Mouse (Mus musculus): Measurements from ENCODE around the gene Arl5c. TPM values are rescaled to one million over a fixed set of nuclear protein-coding genes. Genes with fewer than 3 reads are reported as not detected.

The Arl5c gene
- total RNA-seq, 2 experiments from 2014 or later, result 1.4 to 1.7 TPM

DNA sequence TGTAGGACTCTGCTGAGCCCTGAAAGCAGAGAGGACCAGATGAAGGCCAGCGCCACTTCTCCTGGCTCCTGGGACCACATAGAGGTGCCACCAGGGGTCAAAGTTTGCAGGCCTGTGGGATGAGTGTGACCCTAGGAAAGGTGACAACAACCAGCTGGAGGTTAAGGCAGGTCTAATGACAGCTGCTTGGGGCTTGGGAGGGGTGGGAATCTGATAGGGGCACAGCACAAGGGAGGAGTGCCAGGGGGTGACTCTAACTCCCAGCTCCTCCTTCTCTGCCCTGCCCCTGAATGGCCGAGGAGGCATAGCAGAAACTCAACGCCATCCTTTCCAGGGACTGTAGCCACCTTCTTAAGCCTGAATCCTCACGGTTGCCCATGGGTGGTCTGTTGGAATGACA, 20.8 kb upstream of the Arl5c start:
- TF ChIP-seq CTCF (conservative IDR thresholded peaks at IDR 0.05), result no peak
- DNase-seq (ENCODE audit: low spot score in 2 of 2), result no peak
- Histone ChIP-seq H3K4me3 (no peak overlapping the region), H3K27ac (no peak overlapping the region)

DNA sequence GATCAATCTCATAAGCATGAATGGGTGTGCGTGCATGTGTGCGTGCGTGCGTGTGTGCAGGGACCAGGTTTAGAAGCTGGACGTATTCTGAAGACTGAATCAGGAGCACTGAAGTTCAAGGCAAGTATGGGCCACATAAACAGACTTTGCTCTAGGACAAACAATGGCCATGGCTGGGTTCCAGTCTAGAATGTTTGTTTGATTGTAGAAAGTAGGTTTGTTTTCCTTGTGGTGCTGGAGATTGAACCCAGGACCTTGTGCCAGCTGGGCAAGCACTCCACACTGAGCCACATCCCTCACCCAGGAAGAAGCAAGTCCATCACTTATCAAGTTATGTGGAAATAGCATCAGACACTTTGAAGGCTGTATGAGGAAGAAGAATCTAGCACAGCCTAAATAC, 20.2 kb upstream of the Arl5c start:
- no peak for TF ChIP-seq CTCF (conservative IDR thresholded peaks at IDR 0.05)
- Histone ChIP-seq H3K4me3 (no peak overlapping the region), H3K27ac (no peak overlapping the region)
- no peak for DNase-seq (ENCODE audit: low spot score in 2 of 2)

DNA sequence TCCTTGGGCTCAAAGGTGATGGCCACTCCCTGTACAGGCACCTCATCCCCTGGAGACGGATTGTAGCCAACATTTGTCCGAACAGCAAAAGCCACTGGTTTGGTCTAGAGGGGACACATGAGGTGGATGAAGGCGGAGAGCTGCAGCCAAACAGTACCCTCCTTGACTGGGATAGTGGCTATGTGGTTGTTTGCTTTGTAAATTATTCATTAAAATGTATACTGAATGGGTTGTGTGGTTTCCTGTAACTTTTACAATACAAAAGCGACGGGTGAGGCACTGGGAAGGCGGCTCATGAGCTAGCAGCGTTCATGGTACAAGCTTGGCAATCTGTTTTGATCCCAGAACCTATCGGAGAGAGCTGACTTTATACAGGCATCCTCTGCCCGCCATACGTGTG, 16.9 kb upstream of the Arl5c start:
- no peak overlapping the region for H3K4me3 ChIP-seq
- no peak for DNase-seq (ENCODE audit: low spot score in 2 of 2)
- no peak for TF ChIP-seq CTCF (conservative IDR thresholded peaks at IDR 0.05)
- peak overlapping the region; percentile 72; the same call in 1 of the 2 replicates for H3K27ac ChIP-seq

DNA sequence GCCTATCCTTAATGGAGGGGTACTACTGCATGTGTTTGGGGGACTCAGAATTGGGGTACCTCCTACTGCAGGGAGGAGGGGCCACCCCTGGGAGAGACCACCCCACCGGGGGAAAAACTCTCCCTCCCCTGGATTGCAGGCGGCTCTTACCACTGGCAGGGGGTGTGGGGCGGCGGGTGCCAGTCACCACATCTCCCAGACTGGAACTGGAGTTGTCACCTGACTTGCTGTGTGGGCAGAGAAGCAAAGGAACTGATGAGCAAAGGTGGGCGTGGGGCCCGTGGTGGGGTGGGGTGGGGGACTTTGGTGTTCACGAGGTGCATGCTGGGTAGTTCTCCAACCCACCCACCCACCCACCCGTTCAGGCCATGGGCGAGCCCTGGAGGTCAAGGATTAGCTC, 15.7 kb upstream of the Arl5c start:
- H3K27ac ChIP-seq, result peak overlapping the region; percentile 72; the same call in 1 of the 2 replicates
- H3K4me3 ChIP-seq, result no peak overlapping the region
- DNase-seq (ENCODE audit: low spot score in 2 of 2), result peak in 1 of 2 experiments; percentile 37
- no peak for TF ChIP-seq CTCF (conservative IDR thresholded peaks at IDR 0.05)

DNA sequence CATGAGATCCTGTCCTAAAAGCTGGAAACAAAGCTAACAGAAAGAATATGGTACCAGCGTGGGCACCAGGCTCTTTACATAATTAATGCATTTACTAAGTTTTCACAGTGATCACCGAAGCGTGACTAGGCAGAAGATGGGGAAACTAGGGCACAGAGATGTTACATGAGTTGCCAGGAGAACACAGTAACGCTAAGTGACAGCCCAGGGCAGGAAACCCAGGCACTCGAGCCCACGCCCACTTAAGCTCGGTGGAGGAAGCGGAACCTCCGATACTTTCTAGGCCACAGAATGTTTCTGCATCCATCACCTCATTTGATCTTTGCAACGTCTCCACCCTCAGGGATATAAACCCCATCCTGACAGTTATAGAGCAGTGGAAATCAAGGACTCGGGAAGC, 12.1 kb upstream of the Arl5c start:
- Histone ChIP-seq H3K27ac (no peak overlapping the region), H3K4me3 (no peak overlapping the region)
- DNase-seq (ENCODE audit: low spot score in 2 of 2), result no peak
- TF ChIP-seq CTCF (conservative IDR thresholded peaks at IDR 0.05), result no peak

DNA sequence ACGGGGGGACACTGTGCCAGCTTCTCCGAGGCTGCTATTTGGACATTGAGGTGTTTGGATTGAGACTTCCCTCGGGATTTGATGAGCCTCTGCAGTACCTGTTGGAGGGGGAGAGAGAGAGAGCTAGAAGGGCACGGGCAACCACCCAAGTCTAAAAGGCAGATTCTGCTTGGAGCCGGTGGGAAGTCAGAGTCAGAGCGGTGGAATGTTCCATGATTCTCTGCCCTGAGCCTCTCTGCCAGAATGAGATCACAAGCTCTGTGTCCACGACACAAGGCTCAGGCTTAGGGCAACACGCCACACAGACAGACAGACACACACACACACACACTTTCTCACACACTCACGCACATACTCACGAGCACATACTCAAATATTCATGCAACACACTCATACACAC, 9.7 kb upstream of the Arl5c start:
- peak overlapping the region; percentile 72; the same call in 1 of the 2 replicates for H3K27ac ChIP-seq
- no peak for TF ChIP-seq CTCF (conservative IDR thresholded peaks at IDR 0.05)
- H3K4me3 ChIP-seq, result no peak overlapping the region
- no peak for DNase-seq (ENCODE audit: low spot score in 2 of 2)

DNA sequence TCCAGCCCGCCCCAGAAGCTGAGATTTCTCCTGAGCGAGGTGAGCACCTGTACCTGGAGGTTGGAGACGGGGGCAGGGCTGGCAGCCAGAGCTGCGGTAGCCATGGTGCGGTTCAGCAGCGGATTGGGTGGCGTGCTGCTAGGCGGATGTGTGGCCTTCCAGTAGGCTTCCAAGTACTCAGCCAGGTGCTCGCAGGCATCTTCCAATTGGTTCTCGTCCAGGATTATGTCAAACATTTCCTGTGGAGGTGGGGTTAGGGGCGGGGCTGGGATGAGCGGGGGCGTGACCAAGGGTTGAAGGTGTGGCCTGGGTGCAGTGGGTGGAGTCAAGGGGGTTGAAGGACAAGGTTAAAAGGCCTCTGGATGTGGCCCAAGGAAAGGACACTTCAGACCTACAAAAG, 9.1 kb upstream of the Arl5c start:
- TF ChIP-seq CTCF (conservative IDR thresholded peaks at IDR 0.05), result no peak
- Histone ChIP-seq H3K4me3 (no peak overlapping the region), H3K27ac (peak overlapping the region; percentile 72; the same call in 1 of the 2 replicates)
- no peak for DNase-seq (ENCODE audit: low spot score in 2 of 2)

DNA sequence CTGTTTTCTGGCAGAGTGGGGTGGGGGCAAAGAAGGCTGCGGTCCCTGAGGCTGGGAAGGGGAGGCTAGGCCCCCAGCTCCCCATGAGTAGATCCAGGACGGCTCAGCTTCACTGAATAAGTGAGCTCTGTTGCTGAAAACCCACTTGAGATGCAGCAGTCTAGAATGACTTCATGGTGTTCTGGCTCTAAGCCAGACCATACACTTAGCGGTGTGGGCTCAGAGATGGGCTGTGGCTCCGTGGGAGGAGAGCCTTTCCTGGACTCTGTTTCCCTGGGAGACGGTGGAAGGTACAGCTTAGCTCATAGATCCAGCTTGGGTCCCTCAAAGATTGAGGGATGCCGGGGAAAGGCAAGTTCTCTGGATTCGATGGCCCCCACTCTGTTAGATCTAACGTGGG, 8.2 kb upstream of the Arl5c start:
- TF ChIP-seq CTCF (conservative IDR thresholded peaks at IDR 0.05), result no peak
- DNase-seq (ENCODE audit: low spot score in 2 of 2), result peak; percentile 28 to 68
- peak overlapping the region; percentile 72 for H3K27ac ChIP-seq
- no peak overlapping the region for H3K4me3 ChIP-seq

DNA sequence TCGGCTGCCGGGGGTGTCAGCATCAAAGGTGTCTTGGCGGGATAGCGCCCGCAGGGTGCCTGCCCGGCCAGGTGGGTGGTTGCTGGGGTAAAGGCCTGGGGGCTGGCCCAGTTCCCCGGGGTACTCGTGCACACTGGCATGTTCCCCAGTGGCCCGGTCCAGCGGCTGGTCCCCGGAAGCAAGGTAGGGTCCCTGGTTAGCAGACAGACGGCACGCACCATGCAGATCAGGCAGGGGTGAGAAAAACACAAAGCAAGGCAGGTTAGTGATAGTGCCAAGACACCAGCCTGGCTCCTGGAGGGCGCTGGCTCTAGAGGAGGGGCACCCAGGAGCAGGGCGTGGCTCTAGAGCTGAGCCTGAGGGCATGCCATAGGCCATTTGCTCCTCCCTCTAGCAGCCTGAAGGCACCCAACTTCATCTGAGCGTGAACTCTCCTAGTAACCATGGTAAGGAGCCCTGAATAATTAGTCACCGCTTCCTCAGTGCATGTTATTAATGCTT, 7.2 kb upstream of the Arl5c start:
- no peak for TF ChIP-seq CTCF (conservative IDR thresholded peaks at IDR 0.05)
- no peak for DNase-seq (ENCODE audit: low spot score in 2 of 2)
- Histone ChIP-seq H3K4me3 (no peak overlapping the region), H3K27ac (peak overlapping the region; percentile 72)

DNA sequence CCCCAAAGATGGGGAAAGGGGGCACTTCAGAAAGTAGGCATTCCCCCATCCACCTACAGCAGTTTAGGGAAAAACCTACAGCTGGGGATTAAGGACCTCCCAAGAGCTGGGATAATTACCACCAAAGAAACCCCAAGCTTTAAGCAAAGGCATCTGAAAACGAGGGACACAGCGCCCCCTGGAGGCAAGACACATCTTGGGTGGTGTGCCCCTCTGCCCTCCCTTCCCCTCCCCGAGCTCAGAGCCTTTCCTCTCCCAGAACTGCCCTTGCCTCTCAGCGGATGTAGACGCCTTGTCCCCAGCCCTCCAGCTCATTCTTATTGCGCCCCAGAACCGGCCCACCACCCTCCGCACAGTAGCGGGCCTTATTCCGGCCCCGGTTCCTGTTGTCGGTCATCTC, 6.6 kb upstream of the Arl5c start:
- peak; percentile 90 for TF ChIP-seq CTCF (conservative IDR thresholded peaks at IDR 0.05)
- H3K4me3 ChIP-seq, result no peak overlapping the region
- H3K27ac ChIP-seq, result peak overlapping the region; percentile 72; the same call in 1 of the 2 replicates
- DNase-seq (ENCODE audit: low spot score in 2 of 2), result peak in 1 of 2 experiments; percentile 82

DNA sequence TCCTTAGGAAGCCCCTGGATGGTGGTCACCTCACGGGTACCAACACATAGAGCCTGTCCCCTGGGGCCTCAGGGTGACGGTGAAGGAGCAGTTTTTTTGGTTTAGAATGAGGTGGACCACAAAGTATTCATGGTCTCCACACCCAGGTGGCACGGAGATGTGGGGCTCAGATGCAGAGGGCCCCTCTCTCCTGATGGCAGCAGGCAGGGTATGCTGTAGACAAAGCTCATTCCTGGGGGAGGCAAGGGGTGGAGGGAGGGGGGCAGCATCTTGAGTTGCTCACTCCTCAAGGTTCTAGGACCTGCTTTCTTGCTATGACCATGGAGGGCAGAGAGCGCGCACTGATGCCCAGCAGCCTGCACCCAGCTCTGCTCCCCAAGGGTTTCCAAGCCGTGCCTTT, 6.0 kb upstream of the Arl5c start:
- no peak overlapping the region for H3K4me3 ChIP-seq
- TF ChIP-seq CTCF (conservative IDR thresholded peaks at IDR 0.05), result no peak
- DNase-seq (ENCODE audit: low spot score in 2 of 2), result no peak
- peak overlapping the region; percentile 51; the same call in 1 of the 2 replicates for H3K27ac ChIP-seq

DNA sequence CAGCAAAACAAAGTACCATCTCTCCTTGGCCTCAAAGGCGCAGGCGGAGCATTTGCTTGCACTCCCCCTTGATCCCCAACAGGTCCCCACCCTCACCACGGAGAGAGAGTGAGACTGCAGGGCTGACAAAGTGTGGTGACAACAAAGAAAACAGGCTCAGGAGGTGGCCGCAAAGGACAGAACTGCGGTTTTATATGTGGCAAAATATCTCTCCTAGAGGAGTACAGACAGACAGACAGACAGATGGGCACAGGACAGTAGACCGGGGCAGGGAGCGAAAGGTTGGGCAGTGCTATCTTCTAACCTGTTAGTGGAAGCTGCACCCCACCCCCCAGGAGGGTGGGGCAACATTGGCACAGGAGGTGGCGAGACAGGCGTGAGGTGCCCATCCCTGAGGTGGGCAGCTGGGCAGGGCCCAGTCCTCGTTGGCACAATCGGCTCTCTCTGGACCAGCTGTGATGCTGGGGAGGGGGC, 5.4 kb upstream of the Arl5c start:
- Histone ChIP-seq H3K4me3 (no peak overlapping the region), H3K27ac (peak overlapping the region; percentile 51; the same call in 1 of the 2 replicates)
- no peak for TF ChIP-seq CTCF (conservative IDR thresholded peaks at IDR 0.05)
- DNase-seq (ENCODE audit: low spot score in 2 of 2), result no peak

DNA sequence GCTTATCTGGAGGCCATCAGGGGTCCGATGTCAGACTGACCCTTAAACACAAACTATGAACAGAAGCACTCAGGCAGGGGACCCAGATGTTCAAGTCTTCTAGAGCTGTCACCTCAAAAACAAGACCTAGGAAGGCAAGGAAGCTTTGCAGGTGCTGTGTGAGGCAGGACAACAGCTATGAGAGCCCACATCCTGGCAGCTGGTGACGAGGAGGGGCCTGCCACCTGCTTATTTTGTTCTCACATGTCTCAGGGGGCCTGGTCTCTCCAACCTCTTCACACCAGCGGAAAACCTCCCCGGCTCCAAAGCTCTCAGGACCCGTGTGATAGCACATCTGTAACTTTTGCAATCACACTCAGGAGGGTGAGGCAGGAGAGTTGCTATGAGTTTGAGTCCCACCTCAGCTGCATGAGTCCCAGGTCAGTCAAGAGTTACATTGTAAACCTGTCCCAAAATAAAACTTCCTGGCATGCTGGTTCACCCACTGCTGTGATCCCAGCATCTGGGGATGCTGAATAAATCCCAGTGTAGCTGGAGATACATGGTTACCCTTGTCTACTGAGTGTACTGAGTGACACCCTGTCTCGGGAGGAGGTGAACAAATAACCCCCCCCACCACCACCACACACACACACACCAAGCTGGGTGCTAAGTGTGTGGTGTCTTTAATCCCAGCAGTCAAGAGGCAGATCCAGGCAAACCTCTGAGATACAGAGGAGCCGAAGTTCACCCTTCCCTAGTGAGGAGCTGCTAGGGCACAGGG, 4.6 kb upstream of the Arl5c start:
- DNase-seq (ENCODE audit: low spot score in 2 of 2), result no peak
- Histone ChIP-seq H3K27ac (no peak overlapping the region), H3K4me3 (no peak overlapping the region)
- no peak for TF ChIP-seq CTCF (conservative IDR thresholded peaks at IDR 0.05)

DNA sequence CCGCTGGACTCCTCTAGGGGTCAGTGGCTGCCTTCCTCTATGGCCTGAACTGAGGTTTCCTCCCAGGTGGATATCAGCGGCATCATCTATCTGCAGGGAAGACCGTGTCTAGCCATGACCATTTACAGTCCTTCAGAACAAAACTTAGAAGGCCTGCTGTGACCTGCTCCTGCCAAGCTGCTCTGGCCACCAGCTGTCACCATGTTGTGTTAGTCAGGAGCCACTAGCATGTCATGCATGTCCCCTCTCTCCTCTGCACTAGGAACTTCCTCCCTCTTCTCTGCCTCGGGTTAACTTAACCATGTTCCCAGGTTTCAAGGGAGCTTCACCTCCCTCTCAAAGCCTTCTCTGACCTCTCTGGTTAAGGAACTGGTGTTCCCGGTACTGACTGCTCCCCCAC, 3.8 kb upstream of the Arl5c start:
- Histone ChIP-seq H3K4me3 (no peak overlapping the region), H3K27ac (no peak overlapping the region)
- no peak for DNase-seq (ENCODE audit: low spot score in 2 of 2)
- TF ChIP-seq CTCF (conservative IDR thresholded peaks at IDR 0.05), result no peak

All from layer of hippocampus, adult 2 months (tissue).